Mouse (Mus musculus) forebrain, embryonic 10.5 days (tissue): ENCODE data around the gene Opcml. TPM values are rescaled to one million over a fixed set of nuclear protein-coding genes. Genes with fewer than 3 reads are reported as not detected.

Source experiments
- DNase-seq: peaks from one replicate; pipeline ENCODE4 v3.0.0-alpha.2; 2017; ENCODE audit warnings: low spot score; ENCODE audit errors: extremely low spot score
- H3K27ac ChIP-seq: fragments of 300-500 bp; sonication (generic); 2 replicates; pipeline ENCODE4 v1.5.1; 2016; ENCODE audit warnings: mild to moderate bottlenecking
- H3K27me3 ChIP-seq: fragments of 300-500 bp; sonication (generic); 2 replicates; pipeline ENCODE4 v1.6.1; 2016; ENCODE audit warnings: mild to moderate bottlenecking; ENCODE audit not compliant: poor library complexity, severe bottlenecking
- H3K36me3 ChIP-seq: fragments of 300-500 bp; sonication (generic); replicated peaks from 2 replicates; pipeline ENCODE4 v1.6.1; 2016; ENCODE audit warnings: mild to moderate bottlenecking, moderate library complexity
- H3K4me1 ChIP-seq: fragments of 300-500 bp; sonication (generic); 2 replicates; pipeline ENCODE4 v1.6.1; 2016
- H3K4me3 ChIP-seq: fragments of 300-500 bp; sonication (generic); 2 replicates; pipeline ENCODE4 v1.5.1; 2016; ENCODE audit warnings: mild to moderate bottlenecking, moderate library complexity
- H3K9me3 ChIP-seq: fragments of 300-500 bp; sonication (generic); 2 replicates; pipeline ENCODE4 v1.6.1; 2016; ENCODE audit warnings: mild to moderate bottlenecking, moderate library complexity
- WGBS: fragments of 180-500 bp; shearing (Covaris S2); methylation state at CpG from one replicate; pipeline ENCODE4 v1.1.7; 2016; 5-methylcytosine and 5-hydroxymethylcytosine counted together
- microRNA-seq: library from miRNA; unstranded; fragments of <30 nt; microRNA quantifications from one replicate; pipeline ENCODE4, GENCODE M21; 2017
- polyA plus RNA-seq: library from polyadenylated mRNA; unstranded; fragments of >200 nt; fragmentation: Nextera tagmentation; extraction: Ambion mirVana; gene quantifications from 2 replicates; pipeline ENCODE4 v1.2.1, GENCODE M21; 2016

The Opcml gene
- polyA plus RNA-seq, 1 experiment from 2014 or later: 1.4 TPM

DNA sequence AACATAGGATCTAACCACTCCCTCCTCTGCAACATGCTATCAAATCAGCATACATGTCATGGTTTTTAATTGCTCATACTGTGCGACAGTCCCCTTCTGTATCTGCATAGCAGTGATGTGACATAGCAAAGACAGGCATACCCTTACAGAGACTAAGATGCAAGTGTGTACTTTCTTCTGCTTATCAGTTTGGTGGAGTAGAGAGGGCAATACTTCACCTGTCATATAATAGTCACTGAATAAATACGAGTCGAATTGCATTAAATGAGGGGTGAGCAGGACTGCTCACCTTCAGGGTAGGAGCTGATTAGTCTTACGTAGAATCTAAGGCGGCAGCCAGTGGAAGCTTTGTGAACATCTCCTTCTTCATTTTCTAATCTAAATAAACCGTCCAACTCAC lies 1146.6 kb downstream of the Opcml start:
- Histone ChIP-seq H3K4me1 (no peaks in the 10 kb centered on the region), H3K4me3 (no peak overlapping the region), H3K9me3 (no peaks in the 10 kb centered on the region), H3K27me3 (no peaks in the 10 kb centered on the region), H3K27ac (no peak overlapping the region), H3K36me3 (no peaks in the 10 kb centered on the region)
- DNase-seq: no peak
- WGBS: 91% methylated on average over 6 of the region's 6 CpGs

- Histone ChIP-seq H3K4me3 (no peak overlapping the region), H3K27me3 (no peaks in the 10 kb centered on the region), H3K4me1 (no peaks in the 10 kb centered on the region), H3K27ac (no peak overlapping the region), H3K36me3 (no peaks in the 10 kb centered on the region), H3K9me3 (no peaks in the 10 kb centered on the region)
- 70% methylated on average over 2 of the region's 2 CpGs for WGBS
- no peak for DNase-seq
Measured at GRCm38 (mm10) chr9:28937980-28938379, 1147.4 kb downstream of the Opcml start.

DNA sequence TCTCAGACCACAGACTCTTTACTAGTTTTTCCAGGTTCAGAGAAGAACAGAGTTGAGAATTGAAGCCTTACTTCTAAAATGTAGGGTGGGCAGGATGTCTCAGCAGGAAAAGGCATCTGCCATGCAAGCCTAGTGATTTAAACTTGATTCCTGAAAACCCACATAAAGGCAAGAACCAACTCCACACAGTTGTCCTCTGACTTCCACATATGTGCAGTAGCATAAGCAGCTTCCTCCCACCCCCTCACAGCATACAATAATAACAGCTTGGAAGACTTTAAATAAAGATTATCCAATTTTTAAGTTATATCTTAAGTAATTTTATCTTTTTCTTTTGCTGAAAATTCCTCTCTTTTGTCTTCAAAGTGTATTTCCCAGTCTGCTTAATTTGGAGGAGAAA lies 1150.3 kb downstream of the Opcml start:
- Histone ChIP-seq H3K27ac (no peak overlapping the region), H3K9me3 (no peaks in the 10 kb centered on the region), H3K27me3 (no peaks in the 10 kb centered on the region), H3K36me3 (no peaks in the 10 kb centered on the region), H3K4me1 (no peaks in the 10 kb centered on the region), H3K4me3 (no peak overlapping the region)
- DNase-seq: no peak

GRCm38 (mm10) chr9:28969455-28969854 lies 1178.9 kb downstream of the Opcml start:
- H3K36me3 ChIP-seq: no peaks in the 10 kb centered on the region
- no peak overlapping the region for H3K27ac ChIP-seq
- WGBS: 97% methylated on average over 1 of the region's 1 CpGs
- no peaks in the 10 kb centered on the region for H3K9me3 ChIP-seq
- no peaks in the 10 kb centered on the region for H3K27me3 ChIP-seq
- H3K4me3 ChIP-seq: no peak overlapping the region
- no peaks in the 10 kb centered on the region for H3K4me1 ChIP-seq
- DNase-seq: no peak

Small RNAs within 50 kb of the gene (microRNA-seq; reads per million reads assigned to microRNA genes)
- gene Gm44316: not detected
